Mouse (Mus musculus): Measurements from ENCODE around the gene Mrc2. TPM values are rescaled to one million over a fixed set of nuclear protein-coding genes. Genes with fewer than 3 reads are reported as not detected.
A peak's percentile ranks its signal among the peaks of the same experiment; 100 is the strongest.

Mrc2 gene
- 21.4 and 28.5 TPM in 2 replicates for total RNA-seq (2014; rRNA removed)
- 3.7 and 4.2 TPM in 2 replicates for polyA plus RNA-seq (2015; fragmentation: Nextera tagmentation; extraction: Ambion mirVana)

GRCm38 (mm10) chr11:105292124-105293071 lies at the start of gene Mrc2:
Gene Mrc2, plus strand, starts transcription at chr11:105292643.
- ATAC-seq (peak; percentile 72), DNase-seq (ENCODE audit: low spot score) (peak; percentile 70)
- Histone ChIP-seq H3K4me1 (ENCODE audit: insufficient read depth, low read length) (peaks cover 3% of the 10 kb centered on the region; the same call in 1 of the 2 replicates), H3K27ac (peak within 1 kb of the TSS; percentile 46; the same call in 1 of the 2 replicates), H3K4me3 (ENCODE audit: low read length) (peak within 1 kb of the TSS; percentile 56), H3K4me2 (ENCODE audit: low read depth, low read length) (peak within 1 kb of the TSS; percentile 100), H3K36me3 (ENCODE audit: insufficient read depth, low read length) (no peaks in the 10 kb centered on the region), H3K27me3 (ENCODE audit: insufficient read depth, low read length) (no peaks in the 10 kb centered on the region), H3K9ac (replicated peaks; ENCODE audit: low read length) (peak within 1 kb of the TSS; percentile 50), H3K9me3 (ENCODE audit: low read length) (no peaks in the 10 kb centered on the region)
- TF ChIP-seq CTCF (IDR thresholded peaks at IDR 0.05; ENCODE audit: low read depth) = no peak
- WGBS = under 1% methylated on average over 63 of the region's 75 CpGs

GRCm38 (mm10) chr11:105246369-105246768 lies 46.1 kb upstream of the Mrc2 start:
- 83% methylated on average over 1 of the region's 1 CpGs for WGBS
- Histone ChIP-seq H3K9me3 (ENCODE audit: low read length) (no peaks in the 10 kb centered on the region), H3K27ac (no peak overlapping the region), H3K4me1 (ENCODE audit: insufficient read depth, low read length) (no peaks in the 10 kb centered on the region), H3K36me3 (ENCODE audit: insufficient read depth, low read length) (peaks cover 40% of the 10 kb centered on the region; the same call in 1 of the 2 replicates), H3K27me3 (ENCODE audit: insufficient read depth, low read length) (no peaks in the 10 kb centered on the region), H3K4me2 (ENCODE audit: low read depth, low read length) (no peak overlapping the region), H3K4me3 (ENCODE audit: low read length) (no peak overlapping the region), H3K9ac (replicated peaks; ENCODE audit: low read length) (no peak overlapping the region)
- no peak for TF ChIP-seq CTCF (IDR thresholded peaks at IDR 0.05; ENCODE audit: low read depth)
- DNase-seq (ENCODE audit: low spot score) (no peak), ATAC-seq (no peak)

GRCm38 (mm10) chr11:105246785-105247184 lies 45.7 kb upstream of the Mrc2 start:
- 91% methylated on average over 6 of the region's 6 CpGs for WGBS
- no peaks in the 10 kb centered on the region for H3K27me3 ChIP-seq (ENCODE audit: insufficient read depth, low read length)
- H3K9me3 ChIP-seq (ENCODE audit: low read length) = no peaks in the 10 kb centered on the region
- ATAC-seq (no peak), DNase-seq (ENCODE audit: low spot score) (no peak)
- no peaks in the 10 kb centered on the region for H3K4me1 ChIP-seq (ENCODE audit: insufficient read depth, low read length)
- peaks cover 40% of the 10 kb centered on the region; the same call in 1 of the 2 replicates for H3K36me3 ChIP-seq (ENCODE audit: insufficient read depth, low read length)
- H3K27ac ChIP-seq = no peak overlapping the region
- no peak overlapping the region for H3K4me2 ChIP-seq (ENCODE audit: low read depth, low read length)
- no peak for TF ChIP-seq CTCF (IDR thresholded peaks at IDR 0.05; ENCODE audit: low read depth)
- H3K4me3 ChIP-seq (ENCODE audit: low read length) = no peak overlapping the region
- H3K9ac ChIP-seq (replicated peaks; ENCODE audit: low read length) = no peak overlapping the region

- 95% methylated on average over 5 of the region's 5 CpGs for WGBS
- no peak for DNase-seq (ENCODE audit: low spot score)
- no peak for TF ChIP-seq CTCF (IDR thresholded peaks at IDR 0.05; ENCODE audit: low read depth)
- peaks cover 36% of the 10 kb centered on the region; the same call in 1 of the 2 replicates for H3K36me3 ChIP-seq (ENCODE audit: insufficient read depth, low read length)
- H3K4me1 ChIP-seq (ENCODE audit: insufficient read depth, low read length) = no peaks in the 10 kb centered on the region
- H3K9ac ChIP-seq (replicated peaks; ENCODE audit: low read length) = no peak overlapping the region
- H3K4me2 ChIP-seq (ENCODE audit: low read depth, low read length) = no peak overlapping the region
- H3K27me3 ChIP-seq (ENCODE audit: insufficient read depth, low read length) = no peaks in the 10 kb centered on the region
- H3K27ac ChIP-seq = no peak overlapping the region
- H3K4me3 ChIP-seq (ENCODE audit: low read length) = no peak overlapping the region
- no peaks in the 10 kb centered on the region for H3K9me3 ChIP-seq (ENCODE audit: low read length)
- ATAC-seq = no peak
Measured at GRCm38 (mm10) chr11:105247321-105247720, 45.1 kb upstream of the Mrc2 start.

- DNase-seq (ENCODE audit: low spot score) (no peak), ATAC-seq (no peak)
- H3K27me3 ChIP-seq (ENCODE audit: insufficient read depth, low read length) = no peaks in the 10 kb centered on the region
- no peak overlapping the region for H3K4me3 ChIP-seq (ENCODE audit: low read length)
- no peak overlapping the region for H3K4me2 ChIP-seq (ENCODE audit: low read depth, low read length)
- H3K9ac ChIP-seq (replicated peaks; ENCODE audit: low read length) = no peak overlapping the region
- H3K36me3 ChIP-seq (ENCODE audit: insufficient read depth, low read length) = peaks cover 39% of the 10 kb centered on the region
- no peaks in the 10 kb centered on the region for H3K9me3 ChIP-seq (ENCODE audit: low read length)
- H3K4me1 ChIP-seq (ENCODE audit: insufficient read depth, low read length) = no peaks in the 10 kb centered on the region
- no peak for TF ChIP-seq CTCF (IDR thresholded peaks at IDR 0.05; ENCODE audit: low read depth)
- no peak overlapping the region for H3K27ac ChIP-seq
- 89% methylated on average over 3 of the region's 3 CpGs for WGBS
Measured at GRCm38 (mm10) chr11:105259733-105260132, 32.7 kb upstream of the Mrc2 start.

GRCm38 (mm10) chr11:105261116-105261515 lies 31.3 kb upstream of the Mrc2 start:
- DNase-seq (ENCODE audit: low spot score) (peak; percentile 23), ATAC-seq (no peak)
- Histone ChIP-seq H3K4me1 (ENCODE audit: insufficient read depth, low read length) (no peaks in the 10 kb centered on the region), H3K36me3 (ENCODE audit: insufficient read depth, low read length) (peaks cover 28% of the 10 kb centered on the region), H3K27ac (no peak overlapping the region), H3K9me3 (ENCODE audit: low read length) (no peaks in the 10 kb centered on the region), H3K4me3 (ENCODE audit: low read length) (no peak overlapping the region), H3K9ac (replicated peaks; ENCODE audit: low read length) (no peak overlapping the region), H3K27me3 (ENCODE audit: insufficient read depth, low read length) (no peaks in the 10 kb centered on the region), H3K4me2 (ENCODE audit: low read depth, low read length) (no peak overlapping the region)
- TF ChIP-seq CTCF (IDR thresholded peaks at IDR 0.05; ENCODE audit: low read depth) = no peak
- WGBS = 20% methylated on average over 5 of the region's 5 CpGs
